Mouse (Mus musculus) heart, postnatal 14 days (tissue): Measurements from ENCODE around the gene Dhrs11. TPM values are rescaled to one million over a fixed set of nuclear protein-coding genes. Genes with fewer than 3 reads are reported as not detected.

ENCODE experiments used
- DNase-seq, 2 experiments: peaks; one replicate each; pipeline ENCODE4 v3.0.0; 2021 to 2022
- intact Hi-C: fragments of 180-260 bp; cut with DNase I; formaldehyde crosslinking; loops from one replicate; pipeline ENCODE4 v1.15.1; 2025
- total RNA-seq, 2 experiments: library from RNA; stranded (reverse); gene quantifications; 2 replicates each; pipeline ENCODE4 v1.2.3; 2021

Gene Dhrs11
- total RNA-seq, 2 experiments from 2014 or later: 114 to 125 TPM

- intact Hi-C loops: no loop called here
- no peak for DNase-seq
These were observed 53.2 kb downstream of the Dhrs11 start for GRCm38 (mm10) chr11:84775560-84775959.

DNA sequence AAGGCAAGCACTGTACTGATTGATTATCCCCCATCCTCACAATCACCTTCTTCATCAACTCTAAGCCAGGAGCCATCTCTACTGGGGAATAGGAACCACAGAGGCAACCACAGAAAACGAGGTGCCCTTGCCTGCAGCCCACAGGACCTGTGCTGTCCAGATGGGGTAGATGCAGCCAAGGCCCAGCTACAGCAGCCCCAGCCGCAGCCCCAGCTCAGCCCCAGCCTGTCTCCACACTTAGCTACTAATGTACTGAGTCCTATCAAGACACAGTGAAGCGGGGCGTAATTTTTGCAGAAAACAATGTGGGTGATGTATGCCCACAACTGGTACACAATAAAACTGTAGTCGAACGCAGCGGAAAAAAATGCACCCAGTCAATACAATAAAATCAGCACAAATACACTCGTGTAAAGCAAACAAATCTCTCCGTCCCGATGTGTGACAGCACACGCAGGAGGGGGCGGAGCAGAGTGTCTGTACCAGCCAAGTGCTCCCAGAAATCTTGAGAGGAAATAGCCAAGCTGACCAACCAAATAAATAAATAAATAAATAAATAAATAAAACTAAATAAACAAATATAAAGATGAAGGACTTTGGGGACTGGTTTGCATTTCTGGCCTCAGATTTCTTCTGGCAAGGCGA is 53.8 kb downstream of the Dhrs11 start:
- no peak for DNase-seq
- intact Hi-C loops: no loop called here

Other genes with a start within 250 kb of the Dhrs11 start
- 10 to 100 TPM; 16.6 to 22.8 TPM for gene Mrm1, start 9.5 kb downstream of the Dhrs11 start, total RNA-seq
- gene Ggnbp2, start 41.8 kb upstream of the Dhrs11 start, total RNA-seq: 10 to 100 TPM; 49.6 to 55.7 TPM
- 10 to 100 TPM; 10.6 to 10.7 TPM for gene Myo19, start 51.2 kb upstream of the Dhrs11 start, total RNA-seq
- gene Pigw, start 51.3 kb upstream of the Dhrs11 start, total RNA-seq: 1 to 10 TPM; 5.3 to 6.0 TPM
- 1 to 10 TPM; 8.5 to 8.6 TPM for gene Znhit3, start 87.4 kb upstream of the Dhrs11 start, total RNA-seq
- gene Car4, start 128.8 kb upstream of the Dhrs11 start, total RNA-seq: 10 to 100 TPM; 63.6 to 82.3 TPM